Mouse (Mus musculus) lung, embryonic 16.5 days (tissue): ENCODE results near the gene Ang5. TPM values are rescaled to one million over a fixed set of nuclear protein-coding genes. Genes with fewer than 3 reads are reported as not detected.

Experiments
- polyA plus RNA-seq: library from polyadenylated mRNA; unstranded; fragments of >200 nt; fragmentation: Nextera tagmentation; extraction: Ambion mirVana; gene quantifications from 2 replicates; pipeline ENCODE4 v1.2.1, GENCODE M21; 2015

The Ang5 gene
- polyA plus RNA-seq, 1 experiment from 2014 or later = not detected

Other genes with a start within 250 kb of the Ang5 start
- not detected in 2 replicates for gene Gm16506, start 229.6 kb upstream of the Ang5 start, polyA plus RNA-seq
- gene Gm6526, start 209.2 kb upstream of the Ang5 start, polyA plus RNA-seq = not detected in 2 replicates
- gene Gm8180, start 172.3 kb upstream of the Ang5 start, polyA plus RNA-seq = not detected in 2 replicates
- gene Ear1, start 81.6 kb upstream of the Ang5 start, polyA plus RNA-seq = 1.4 TPM in 1 of 2 replicates, not detected in the other
- gene Ear10, start 33.5 kb upstream of the Ang5 start, polyA plus RNA-seq = not detected in 2 replicates
- gene Gm8113, start 31.7 kb upstream of the Ang5 start, polyA plus RNA-seq = 26.0 and 26.7 TPM in 2 replicates
- gene Ang6, start 45.2 kb downstream of the Ang5 start, polyA plus RNA-seq = not detected in 2 replicates
- 7.5 and 12.8 TPM in 2 replicates for gene Ear2, start 145.6 kb downstream of the Ang5 start, polyA plus RNA-seq
- gene Gm3327, start 166.8 kb downstream of the Ang5 start, polyA plus RNA-seq = not detected in 2 replicates
- gene Gm8212, start 240.6 kb downstream of the Ang5 start, polyA plus RNA-seq = not detected in 2 replicates